Mouse (Mus musculus): Measurements from ENCODE around the gene Gm10842. TPM values are rescaled to one million over a fixed set of nuclear protein-coding genes. Genes with fewer than 3 reads are reported as not detected.
A peak's percentile ranks its signal among the peaks of the same experiment; 100 is the strongest.
"Not testable (repeated sequence)": the region's sequence is repeated elsewhere in the genome, so short reads cannot be mapped to it uniquely, and the experiment has no call there.

The Gm10842 gene
- polyA plus RNA-seq (2015; fragmentation: Nextera tagmentation; extraction: Ambion mirVana): not detected in 2 replicates

DNA sequence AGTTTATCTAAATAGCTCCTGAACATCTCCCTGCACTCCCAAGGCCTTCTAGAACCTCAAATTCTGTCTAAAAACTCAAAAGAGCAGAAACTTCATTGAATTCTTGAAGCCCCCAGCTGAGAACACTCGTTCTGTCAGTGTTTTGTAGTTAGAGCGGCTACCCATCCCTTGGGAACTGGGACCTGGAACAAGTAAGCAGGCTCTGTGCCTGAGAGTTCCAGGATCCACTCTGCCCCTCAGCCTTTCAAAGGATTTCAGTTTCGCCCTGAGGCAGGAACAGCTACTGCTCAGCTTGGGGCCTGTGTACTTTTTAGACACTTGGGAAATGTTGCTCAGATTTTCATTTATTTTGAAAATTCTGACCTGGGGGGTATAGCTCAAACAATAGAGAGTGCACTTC, at the start of gene Gm10842:
Gene Gm10842, plus strand, starts transcription at position 301 of the 400 bp plus-strand sequence.
- DNase-seq (ENCODE audit: low spot score): no peak

GRCm38 (mm10) chr11:105112448-105112847, 34.2 kb upstream of the Gm10842 start:
- not testable (repeated sequence) for DNase-seq (ENCODE audit: low spot score)

GRCm38 (mm10) chr11:105117814-105118213, 28.9 kb upstream of the Gm10842 start:
- DNase-seq (ENCODE audit: low spot score): no peak

GRCm38 (mm10) chr11:105120551-105121061, 26.1 kb upstream of the Gm10842 start:
- no peak for DNase-seq (ENCODE audit: low spot score)

DNA sequence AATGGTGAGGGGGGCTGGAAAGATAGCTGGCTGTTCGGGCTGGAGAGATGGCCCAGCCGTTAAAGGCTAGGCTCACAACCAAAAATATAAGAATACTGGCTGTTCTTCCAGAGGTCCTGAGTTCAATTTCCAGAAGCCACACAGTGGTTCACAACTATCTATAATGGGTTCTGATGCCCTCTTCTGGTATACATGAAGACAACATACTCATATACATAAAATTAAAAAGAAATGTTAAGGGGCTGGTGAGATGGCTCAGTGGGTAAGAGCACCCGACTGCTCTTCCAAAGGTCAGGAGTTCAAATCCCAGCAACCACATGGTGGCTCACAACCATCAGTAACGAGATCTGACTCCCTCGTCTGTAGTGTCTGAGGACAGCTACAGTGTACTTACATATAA, 24.9 kb upstream of the Gm10842 start:
- not testable (repeated sequence) for DNase-seq (ENCODE audit: low spot score)

DNA sequence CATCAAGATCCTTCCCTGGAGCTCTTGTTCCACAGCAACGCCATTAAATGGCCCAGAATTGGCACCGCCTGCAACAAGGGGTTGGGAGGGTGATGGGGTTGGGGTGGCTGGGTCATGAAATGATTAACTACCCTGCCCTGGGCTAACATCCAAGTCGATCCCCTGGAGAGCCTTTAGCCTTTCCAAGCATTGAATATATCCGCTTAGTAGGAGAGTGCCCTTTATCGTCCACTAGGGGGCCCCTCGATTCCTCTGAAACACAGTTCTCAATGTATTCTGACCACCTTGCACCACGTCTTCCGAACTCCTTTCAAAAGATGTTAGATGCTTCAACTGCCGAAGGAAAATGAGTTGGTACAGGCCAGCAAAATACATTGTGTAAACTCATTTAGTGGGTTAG, 22.7 kb upstream of the Gm10842 start:
- DNase-seq (ENCODE audit: low spot score): peak; percentile 69

- peak; percentile 88 for DNase-seq (ENCODE audit: low spot score)
Measured at GRCm38 (mm10) chr11:105125735-105126519, 20.8 kb upstream of the Gm10842 start, which contains the start of gene Mettl2. Mettl2 (plus strand) TSS chr11:105126425.

DNA sequence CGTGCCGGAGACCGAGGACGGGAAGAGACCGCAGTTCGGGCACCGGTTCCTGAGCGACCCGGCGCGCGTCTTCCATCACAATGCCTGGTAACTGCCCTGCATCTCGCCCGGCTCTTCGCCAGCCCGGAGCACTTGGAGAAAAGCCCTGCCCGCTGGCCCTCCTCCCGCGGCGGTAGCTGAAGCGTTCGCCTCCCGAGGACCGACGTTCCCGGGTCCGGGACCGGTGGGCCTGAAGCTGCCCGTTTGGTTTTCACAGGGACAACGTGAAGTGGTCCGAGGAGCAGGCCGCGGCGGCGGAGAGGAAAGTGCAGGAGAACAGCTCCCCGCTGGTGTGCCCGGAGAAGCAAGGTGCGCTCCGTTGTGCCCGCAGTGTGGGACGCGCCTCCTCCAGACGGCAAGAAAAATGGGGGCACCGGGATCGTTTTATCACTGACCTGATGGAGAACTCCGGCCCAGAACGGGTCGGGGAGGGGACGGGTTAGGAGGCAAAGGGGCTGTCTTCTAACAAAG, 20.1 kb upstream of the Gm10842 start:
- DNase-seq (ENCODE audit: low spot score): no peak

GRCm38 (mm10) chr11:105135692-105136091, 11.0 kb upstream of the Gm10842 start:
- no peak for DNase-seq (ENCODE audit: low spot score)

GRCm38 (mm10) chr11:105137255-105137654, 9.4 kb upstream of the Gm10842 start:
- not testable (repeated sequence) for DNase-seq (ENCODE audit: low spot score)

- DNase-seq (ENCODE audit: low spot score): not testable (repeated sequence)
Measured at GRCm38 (mm10) chr11:105140512-105140911, 6.2 kb upstream of the Gm10842 start.

DNA sequence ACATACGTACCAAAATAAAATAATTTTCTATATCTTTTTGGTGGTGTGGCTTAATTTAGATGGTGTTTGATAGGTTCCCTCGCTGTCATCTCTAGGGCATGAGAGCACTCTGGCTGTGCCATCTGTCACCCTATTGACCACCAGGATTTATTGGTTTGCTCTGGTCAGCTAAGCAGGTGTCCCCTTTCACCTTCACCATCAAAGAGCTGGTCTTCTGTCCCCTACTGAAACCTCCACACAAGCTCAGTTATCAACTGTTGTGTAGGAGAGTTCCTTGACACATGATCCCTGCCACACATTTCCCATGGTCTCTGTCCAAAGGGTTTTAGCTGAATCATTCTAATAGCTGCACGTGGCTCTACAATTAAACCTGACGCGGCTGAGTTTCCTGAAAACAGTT, 5.6 kb upstream of the Gm10842 start:
- DNase-seq (ENCODE audit: low spot score): no peak

GRCm38 (mm10) chr11:105143564-105143963, 3.1 kb upstream of the Gm10842 start:
- no peak for DNase-seq (ENCODE audit: low spot score)

GRCm38 (mm10) chr11:105144084-105144483, 2.6 kb upstream of the Gm10842 start:
- no peak for DNase-seq (ENCODE audit: low spot score)

GRCm38 (mm10) chr11:105144508-105145210, 2.0 kb upstream of the Gm10842 start:
- DNase-seq (ENCODE audit: low spot score): no peak

GRCm38 (mm10) chr11:105145211-105145610, 1.5 kb upstream of the Gm10842 start:
- no peak for DNase-seq (ENCODE audit: low spot score)

DNA sequence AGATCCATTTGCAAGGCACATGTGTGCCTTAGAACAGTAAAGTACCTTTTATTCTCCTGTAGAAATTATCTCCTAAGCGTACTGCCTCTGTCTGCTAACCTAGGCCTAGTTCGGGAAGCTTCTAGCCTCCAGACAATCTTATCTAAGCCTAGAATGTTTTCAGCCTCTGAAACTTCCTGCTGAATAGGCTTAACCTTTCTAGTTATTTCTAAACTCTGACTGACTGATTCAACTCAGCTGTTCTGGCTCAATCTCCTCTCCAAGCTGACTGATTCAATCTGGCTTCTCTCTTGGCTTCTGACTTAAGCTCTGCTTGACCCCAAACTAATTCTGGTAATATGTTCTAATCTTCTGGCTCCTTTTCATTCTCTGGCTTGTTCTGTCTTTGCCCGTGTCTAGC, 2.7 kb downstream of the Gm10842 start:
- DNase-seq (ENCODE audit: low spot score): no peak

DNA sequence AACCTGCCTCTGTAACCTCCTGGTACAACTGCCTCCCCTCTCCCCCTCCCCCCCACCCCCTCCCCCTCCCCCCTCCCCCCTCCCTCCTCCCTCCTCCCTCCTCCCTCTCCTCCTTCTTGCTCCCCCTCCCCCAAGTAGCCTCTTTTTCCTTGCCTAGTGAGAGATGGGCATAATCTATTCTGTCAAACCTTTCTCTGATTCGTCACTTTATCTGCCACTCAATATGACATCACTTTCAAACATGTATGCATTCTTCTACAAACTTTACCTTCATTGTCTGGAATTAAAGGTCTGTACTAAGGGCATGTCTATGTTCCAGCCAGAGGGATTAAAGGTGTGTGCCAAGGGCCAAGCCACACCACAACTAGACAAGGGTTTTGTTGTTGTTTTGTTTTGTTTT, 3.1 kb downstream of the Gm10842 start:
- DNase-seq (ENCODE audit: low spot score): peak; percentile 51

- DNase-seq (ENCODE audit: low spot score): peak; percentile 21
Measured at GRCm38 (mm10) chr11:105150691-105151090, 4.0 kb downstream of the Gm10842 start.

DNA sequence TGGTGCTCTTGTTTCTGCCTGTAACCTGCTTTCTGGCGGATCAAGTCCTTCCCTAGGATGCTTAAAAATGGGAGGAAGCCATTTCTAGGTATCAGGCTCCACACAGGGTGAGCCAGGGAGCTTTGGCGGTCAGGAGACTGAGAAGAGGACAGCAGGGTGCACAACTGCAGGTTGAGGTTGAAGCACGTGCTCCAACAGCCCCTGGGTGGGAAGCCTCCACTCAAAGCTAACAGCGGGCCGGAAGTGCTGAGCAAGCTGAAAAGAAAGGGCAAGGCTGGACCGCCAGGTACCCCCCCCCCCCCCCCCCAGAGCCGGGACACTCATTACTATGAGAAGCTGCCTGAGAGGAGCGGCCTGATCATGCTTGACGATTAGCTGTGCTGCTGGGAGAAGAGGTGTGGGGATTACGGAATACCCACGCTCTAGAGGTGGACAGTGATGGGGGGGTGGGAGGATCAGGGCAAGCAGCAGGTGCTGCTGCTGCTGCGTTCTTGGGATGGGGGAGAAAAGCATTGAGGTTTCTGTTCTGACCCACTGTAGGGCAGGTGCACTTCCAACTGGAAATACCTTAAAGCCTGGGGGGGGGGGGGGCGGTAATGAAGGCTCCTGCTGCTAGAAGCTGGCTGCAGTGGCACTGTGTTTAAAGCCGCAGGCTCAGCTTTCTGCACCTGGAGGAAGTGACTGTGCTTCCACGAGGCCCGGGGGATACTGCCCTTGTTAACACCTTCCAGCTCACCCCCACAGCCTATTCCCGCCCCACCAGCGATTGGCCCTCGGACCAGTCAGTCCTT, 4.7 kb downstream of the Gm10842 start:
- DNase-seq (ENCODE audit: low spot score): peak; percentile 73

DNA sequence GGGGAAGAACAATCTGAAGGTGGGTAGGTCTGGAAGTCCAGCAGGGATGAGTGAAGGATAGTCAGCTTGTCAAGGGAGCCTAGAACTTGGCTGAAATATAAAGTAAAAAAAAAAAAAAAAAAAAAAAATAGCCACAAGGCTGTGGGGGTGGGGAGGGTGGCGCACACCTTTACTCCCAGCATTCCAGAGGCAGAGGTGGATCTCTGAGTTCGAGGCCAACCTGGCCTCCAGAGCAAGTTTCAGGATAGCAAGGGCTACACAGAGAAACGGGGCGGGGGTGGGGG, 5.3 kb downstream of the Gm10842 start:
- no peak for DNase-seq (ENCODE audit: low spot score)

Data from thymus, postnatal 0 days (tissue).